Mouse (Mus musculus): ENCODE measurements at regions not wholly inside any gene's neighbourhood (a gene's known extent, or its start where the extent isn't known, plus 50 kb on each side); places are given as distances from the start of the nearest gene placed in this dataset.

- no peak for TF ChIP-seq CTCF (IDR thresholded peaks at IDR 0.05; ENCODE audit: low read depth)
- H3K27ac ChIP-seq (ENCODE audit: low read depth), result no peak overlapping the region
- no peaks in the 10 kb centered on the region for H3K36me3 ChIP-seq (ENCODE audit: insufficient read depth)
- no peak for ATAC-seq (ENCODE audit: insufficient read depth)
- H3K4me1 ChIP-seq (ENCODE audit: insufficient read depth), result peaks cover 4% of the 10 kb centered on the region; the same call in 1 of the 2 replicates
- no peak overlapping the region for H3K9ac ChIP-seq
- 73% methylated on average over 2 of the region's 2 CpGs for WGBS
- H3K27me3 ChIP-seq (ENCODE audit: insufficient read depth, low read length), result no peaks in the 10 kb centered on the region
- no peak overlapping the region for H3K4me2 ChIP-seq
- DNase-seq, result no peak
- no peaks in the 10 kb centered on the region for H3K9me3 ChIP-seq (ENCODE audit: low read depth, low read length)
- H3K4me3 ChIP-seq (ENCODE audit: low read depth, low read length), result no peak overlapping the region
Observed at GRCm38 (mm10) chr7:129771876-129772275, 180.2 kb downstream of the Wdr11 start.

- H3K9me3 ChIP-seq (ENCODE audit: low read depth, low read length), result no peaks in the 10 kb centered on the region
- no peak overlapping the region for H3K4me3 ChIP-seq (ENCODE audit: low read depth, low read length)
- no peak overlapping the region for H3K9ac ChIP-seq
- H3K27ac ChIP-seq (ENCODE audit: low read depth), result no peak overlapping the region
- H3K4me2 ChIP-seq, result no peak overlapping the region
- no peaks in the 10 kb centered on the region for H3K36me3 ChIP-seq (ENCODE audit: insufficient read depth)
- no peaks in the 10 kb centered on the region for H3K27me3 ChIP-seq (ENCODE audit: insufficient read depth, low read length)
- whole genome bisulfite sequencing, result 59% methylated on average over 11 of the region's 11 CpGs
- DNase-seq (peak; percentile 41), ATAC-seq (ENCODE audit: insufficient read depth) (no peak)
- peaks cover 4% of the 10 kb centered on the region; the same call in 1 of the 2 replicates for H3K4me1 ChIP-seq (ENCODE audit: insufficient read depth)
- no peak for TF ChIP-seq CTCF (IDR thresholded peaks at IDR 0.05; ENCODE audit: low read depth)
Observed at GRCm38 (mm10) chr7:129772540-129773331, 181.1 kb downstream of the Wdr11 start.

- Histone ChIP-seq H3K27me3 (ENCODE audit: insufficient read depth, low read length) (no peaks in the 10 kb centered on the region), H3K9ac (no peak overlapping the region; the same call in 1 of the 2 replicates), H3K27ac (ENCODE audit: low read depth) (0 out of 2 replicates have a peak overlapping the region, but pooled peaks have one; percentile 5), H3K4me1 (ENCODE audit: insufficient read depth) (peaks cover 4% of the 10 kb centered on the region; the same call in 1 of the 2 replicates), H3K4me2 (peak overlapping the region; percentile 36), H3K36me3 (ENCODE audit: insufficient read depth) (no peaks in the 10 kb centered on the region), H3K9me3 (ENCODE audit: low read depth, low read length) (no peaks in the 10 kb centered on the region), H3K4me3 (ENCODE audit: low read depth, low read length) (no peak overlapping the region)
- no peak for TF ChIP-seq CTCF (IDR thresholded peaks at IDR 0.05; ENCODE audit: low read depth)
- 5% methylated on average over 17 of the region's 17 CpGs for WGBS
- ATAC-seq (ENCODE audit: insufficient read depth) (no peak), DNase-seq (no peak)
Observed at GRCm38 (mm10) chr7:129774261-129774861, 182.7 kb downstream of the Wdr11 start.

- Histone ChIP-seq H3K9me3 (ENCODE audit: low read depth, low read length) (no peaks in the 10 kb centered on the region), H3K36me3 (ENCODE audit: insufficient read depth) (no peaks in the 10 kb centered on the region), H3K4me1 (ENCODE audit: insufficient read depth) (peaks cover 4% of the 10 kb centered on the region; the same call in 1 of the 2 replicates), H3K4me3 (ENCODE audit: low read depth, low read length) (no peak overlapping the region), H3K27me3 (ENCODE audit: insufficient read depth, low read length) (no peaks in the 10 kb centered on the region), H3K27ac (ENCODE audit: low read depth) (no peak overlapping the region), H3K9ac (no peak overlapping the region), H3K4me2 (no peak overlapping the region)
- ATAC-seq (ENCODE audit: insufficient read depth) (no peak), DNase-seq (no peak)
- WGBS, result 73% methylated on average over 11 of the region's 11 CpGs
- no peak for TF ChIP-seq CTCF (IDR thresholded peaks at IDR 0.05; ENCODE audit: low read depth)
Observed at GRCm38 (mm10) chr7:129775189-129775588, 183.5 kb downstream of the Wdr11 start.

- Histone ChIP-seq H3K9ac (no peak overlapping the region), H3K4me2 (no peak overlapping the region), H3K4me1 (ENCODE audit: insufficient read depth) (peaks cover 3% of the 10 kb centered on the region), H3K27ac (ENCODE audit: low read depth) (no peak overlapping the region), H3K27me3 (ENCODE audit: insufficient read depth, low read length) (no peaks in the 10 kb centered on the region), H3K4me3 (ENCODE audit: low read depth, low read length) (no peak overlapping the region), H3K9me3 (ENCODE audit: low read depth, low read length) (no peaks in the 10 kb centered on the region), H3K36me3 (ENCODE audit: insufficient read depth) (no peaks in the 10 kb centered on the region)
- 56% methylated on average over 13 of the region's 13 CpGs for WGBS
- TF ChIP-seq CTCF (IDR thresholded peaks at IDR 0.05; ENCODE audit: low read depth), result no peak
- DNase-seq, result no peak
- no peak for ATAC-seq (ENCODE audit: insufficient read depth)
Observed at GRCm38 (mm10) chr7:129778842-129779421, 187.3 kb downstream of the Wdr11 start.

GRCm38 (mm10) chr7:129779939-129780338 lies 188.3 kb downstream of the Wdr11 start:
- no peak for ATAC-seq (ENCODE audit: insufficient read depth)
- H3K36me3 ChIP-seq (ENCODE audit: insufficient read depth), result no peaks in the 10 kb centered on the region
- H3K9me3 ChIP-seq (ENCODE audit: low read depth, low read length), result no peaks in the 10 kb centered on the region
- 80% methylated on average over 6 of the region's 6 CpGs for WGBS
- no peak overlapping the region for H3K9ac ChIP-seq
- TF ChIP-seq CTCF (IDR thresholded peaks at IDR 0.05; ENCODE audit: low read depth), result no peak
- DNase-seq, result no peak
- no peak overlapping the region for H3K4me3 ChIP-seq (ENCODE audit: low read depth, low read length)
- H3K4me1 ChIP-seq (ENCODE audit: insufficient read depth), result peaks cover 3% of the 10 kb centered on the region; the same call in 1 of the 2 replicates
- no peaks in the 10 kb centered on the region for H3K27me3 ChIP-seq (ENCODE audit: insufficient read depth, low read length)
- H3K27ac ChIP-seq (ENCODE audit: low read depth), result no peak overlapping the region
- H3K4me2 ChIP-seq, result no peak overlapping the region

- no peak overlapping the region for H3K4me2 ChIP-seq
- peaks cover 3% of the 10 kb centered on the region; the same call in 1 of the 2 replicates for H3K4me1 ChIP-seq (ENCODE audit: insufficient read depth)
- ATAC-seq (ENCODE audit: insufficient read depth) (no peak), DNase-seq (no peak)
- H3K27me3 ChIP-seq (ENCODE audit: insufficient read depth, low read length), result no peaks in the 10 kb centered on the region
- no peak overlapping the region for H3K9ac ChIP-seq
- no peak overlapping the region for H3K4me3 ChIP-seq (ENCODE audit: low read depth, low read length)
- WGBS, result 67% methylated on average over 3 of the region's 3 CpGs
- H3K9me3 ChIP-seq (ENCODE audit: low read depth, low read length), result no peaks in the 10 kb centered on the region
- no peak for TF ChIP-seq CTCF (IDR thresholded peaks at IDR 0.05; ENCODE audit: low read depth)
- no peak overlapping the region for H3K27ac ChIP-seq (ENCODE audit: low read depth)
- H3K36me3 ChIP-seq (ENCODE audit: insufficient read depth), result no peaks in the 10 kb centered on the region
Observed at GRCm38 (mm10) chr7:129781756-129782155, 190.1 kb downstream of the Wdr11 start.
